Mouse (Mus musculus) naive thymus-derived CD4-positive, alpha-beta T cell, adult 5 months (primary cell): Measurements from ENCODE around the gene Dnajb2. TPM values are rescaled to one million over a fixed set of nuclear protein-coding genes. Genes with fewer than 3 reads are reported as not detected.

Experiments
- polyA plus RNA-seq: library from polyadenylated mRNA; unstranded; fragments of 100-300 nt; shearing (Covaris generic); gene quantifications from one replicate; pipeline ENCODE4 v1.2.1, GENCODE M21; 2017

Dnajb2 gene
- 61.6 TPM for polyA plus RNA-seq

DNA sequence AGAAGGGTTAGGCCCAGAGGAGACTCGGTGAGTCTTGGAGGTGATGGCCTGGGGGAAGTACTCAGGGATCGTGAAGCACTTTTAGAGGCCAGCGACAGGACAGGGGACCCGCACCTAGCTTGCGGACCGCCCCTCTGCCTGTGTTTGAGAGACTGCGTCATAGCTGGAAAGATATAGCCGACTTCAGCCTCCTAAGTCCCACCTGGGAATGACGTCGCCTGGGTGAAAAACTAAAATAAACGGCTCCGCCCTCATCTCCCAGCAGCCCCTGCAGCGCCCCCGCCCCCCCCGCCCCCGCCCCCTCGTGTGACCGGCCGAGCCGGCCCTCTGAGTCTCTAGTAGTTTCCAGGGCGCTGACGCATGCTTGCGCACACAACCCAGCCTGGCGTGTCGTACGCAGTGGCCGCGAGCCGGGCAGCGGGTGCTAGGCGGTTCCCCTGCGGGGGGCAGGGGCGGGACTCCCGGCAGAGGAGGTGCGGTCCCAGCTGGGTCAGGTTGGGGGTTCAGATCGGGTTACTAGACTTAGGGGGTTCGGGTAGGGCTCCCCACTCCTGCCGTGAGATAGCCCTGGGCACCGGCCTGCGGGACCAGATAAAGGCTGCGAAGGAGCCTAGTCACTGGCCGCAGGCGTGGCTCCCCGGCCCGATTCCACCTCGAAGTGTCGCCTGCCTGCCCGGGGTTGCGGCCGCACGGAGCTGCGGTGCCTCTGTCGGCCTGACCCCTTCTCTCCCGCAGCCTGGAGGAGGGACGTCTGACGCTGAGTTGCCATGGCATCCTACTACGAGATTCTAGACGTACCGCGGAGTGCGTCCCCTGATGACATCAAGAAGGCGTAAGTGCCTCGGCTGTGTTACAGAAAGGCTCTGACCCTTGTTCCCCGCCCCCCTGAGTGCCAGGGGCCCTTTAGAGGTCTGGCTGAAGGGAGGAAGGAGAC lies at the start of gene Dnajb2:
TSS of gene Dnajb2 (plus strand) at position 290 of the 934 bp plus-strand sequence.

DNA sequence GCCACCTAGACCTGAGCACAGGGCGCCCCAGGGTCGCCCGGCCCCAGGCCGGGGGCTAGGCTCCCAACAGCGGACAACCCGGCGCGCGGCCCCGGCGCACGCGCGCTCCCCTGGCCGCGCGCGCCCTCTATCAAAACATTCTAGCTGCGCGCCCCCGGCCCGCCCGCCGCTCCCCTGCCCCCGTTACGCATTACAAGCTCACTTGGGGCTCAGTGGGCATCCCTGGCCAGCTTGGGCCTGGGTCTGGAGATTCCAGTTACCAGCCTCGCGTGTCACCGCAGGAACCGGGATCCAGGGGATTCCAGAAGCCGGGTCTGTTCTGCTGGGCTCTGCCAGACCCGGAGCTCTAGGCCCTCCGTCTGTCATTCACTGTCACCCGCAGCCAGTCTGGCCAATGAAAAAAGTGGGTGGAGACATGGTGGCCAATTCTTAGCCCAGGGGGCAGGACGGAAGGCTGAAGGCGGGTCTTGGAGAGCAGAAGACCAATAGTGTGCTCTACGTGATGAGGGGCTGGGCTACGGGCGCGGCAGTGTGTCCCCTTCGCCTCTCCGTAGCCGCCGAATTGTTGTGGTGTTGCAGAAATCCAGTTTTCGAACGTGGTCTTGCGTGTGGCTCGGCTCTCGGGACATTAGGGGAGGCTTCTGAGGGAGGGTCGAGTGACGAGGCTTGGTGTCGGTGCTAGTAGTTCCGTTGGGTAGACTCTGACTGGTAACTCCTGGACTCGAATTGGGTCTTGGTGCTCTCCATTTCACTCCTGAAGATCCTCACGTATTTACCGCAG lies 44.4 kb upstream of the Dnajb2 start, which contains the start of the genes Ankzf1 and Atg9a:
TSS of gene Ankzf1 (plus strand) at position 530 of the 781 bp plus-strand sequence.
TSS of gene Atg9a (minus strand) at position 575 of the 781 bp plus-strand sequence.

DNA sequence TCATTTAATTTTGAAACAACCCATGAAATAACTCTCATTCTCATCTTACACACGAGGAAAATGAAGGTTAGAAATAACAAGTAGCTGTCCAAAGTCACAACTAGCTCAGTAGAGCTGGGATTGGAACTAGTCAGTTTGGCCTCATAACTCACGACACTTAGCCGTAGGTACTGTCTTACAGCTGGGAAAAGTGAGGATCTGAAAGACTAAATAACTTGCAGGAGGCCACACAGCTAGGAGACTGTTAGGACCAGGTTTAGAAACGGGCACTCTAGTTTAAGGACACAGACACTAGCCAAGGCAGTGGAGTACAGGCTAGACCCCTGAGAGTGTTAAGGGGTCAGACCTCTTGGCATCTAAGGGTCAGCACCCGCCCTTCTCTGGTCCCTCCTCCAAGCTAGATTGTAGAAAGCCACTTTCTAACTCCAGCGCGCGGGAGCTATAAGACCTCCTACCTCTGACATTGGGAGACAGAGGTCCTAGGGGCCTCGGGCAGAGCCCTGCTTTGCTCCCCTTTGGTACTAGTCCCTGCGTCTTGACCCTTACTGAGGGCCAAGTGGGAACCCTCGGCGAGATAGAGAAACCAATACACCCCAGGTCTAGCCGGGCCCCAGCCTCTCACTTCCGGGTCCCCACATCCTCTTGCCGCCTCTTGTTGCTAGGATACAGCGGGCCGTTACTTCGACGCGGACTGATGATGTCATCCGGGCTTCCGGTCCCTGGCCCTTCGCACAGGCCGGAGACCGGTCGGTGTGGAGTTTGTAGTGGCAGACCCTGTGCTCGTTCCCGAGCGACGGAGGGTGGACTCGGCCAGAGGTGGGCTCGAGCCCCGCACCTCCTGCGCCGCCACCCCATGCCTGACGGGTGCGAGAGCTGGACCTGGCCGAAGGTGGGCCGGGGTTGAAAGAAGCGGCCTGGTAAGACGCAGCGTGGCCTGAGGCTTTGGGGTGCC lies 25.8 kb upstream of the Dnajb2 start, which contains the start of the genes Glb1l and Stk16:
TSS of gene Glb1l (minus strand) at position 678 of the 952 bp plus-strand sequence.
TSS of gene Stk16 (plus strand) at position 703 of the 952 bp plus-strand sequence.

DNA sequence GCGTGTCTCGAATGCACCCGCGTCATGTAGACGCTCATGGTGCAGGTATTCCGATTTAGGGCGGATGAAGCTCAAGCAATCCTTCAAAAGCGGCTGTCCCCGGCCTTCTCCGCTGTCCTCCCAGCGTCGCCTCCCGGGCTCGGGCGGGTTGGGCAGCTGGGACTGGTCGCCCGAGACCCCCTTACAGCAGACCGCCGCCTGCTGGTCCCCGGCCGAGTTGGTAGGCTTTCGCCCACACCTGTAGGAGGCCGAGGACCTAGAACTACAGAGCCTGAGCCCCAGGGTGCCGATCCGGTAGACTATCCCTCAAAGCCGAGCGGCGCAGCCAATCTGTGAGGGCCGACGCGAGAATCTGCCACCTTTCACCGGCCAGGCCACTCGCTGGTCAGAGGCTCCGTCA lies 16.7 kb upstream of the Dnajb2 start, which contains the start of gene Tuba4a:
TSS of gene Tuba4a (minus strand) at position 335 of the 400 bp plus-strand sequence.

DNA sequence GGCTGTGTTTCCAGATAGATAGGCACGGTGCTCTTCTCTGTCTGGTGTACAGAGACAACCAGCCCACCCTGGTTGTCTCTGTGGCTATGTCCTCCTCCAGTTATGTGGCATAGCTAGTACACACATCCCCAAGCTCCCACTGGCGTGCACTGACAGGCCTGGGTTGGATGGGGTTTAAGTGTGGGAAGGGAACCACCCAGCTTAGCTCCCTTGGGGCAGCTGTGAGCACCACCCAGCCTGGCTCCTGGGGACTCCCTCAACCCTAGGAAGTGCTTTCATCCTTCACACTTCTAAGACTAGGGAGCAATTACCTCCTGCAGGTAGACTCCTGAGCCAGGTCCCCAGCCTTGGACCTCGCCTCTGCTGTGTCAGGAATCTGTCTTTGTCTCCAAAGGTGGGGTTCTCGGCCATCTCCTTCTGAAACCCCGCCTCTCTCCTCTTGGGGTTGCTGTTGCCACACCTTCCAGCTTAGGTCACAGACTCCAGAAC lies 4.5 kb upstream of the Dnajb2 start, which contains the start of gene A630095N17Rik:
TSS of gene A630095N17Rik (minus strand) at position 439 of the 489 bp plus-strand sequence.

DNA sequence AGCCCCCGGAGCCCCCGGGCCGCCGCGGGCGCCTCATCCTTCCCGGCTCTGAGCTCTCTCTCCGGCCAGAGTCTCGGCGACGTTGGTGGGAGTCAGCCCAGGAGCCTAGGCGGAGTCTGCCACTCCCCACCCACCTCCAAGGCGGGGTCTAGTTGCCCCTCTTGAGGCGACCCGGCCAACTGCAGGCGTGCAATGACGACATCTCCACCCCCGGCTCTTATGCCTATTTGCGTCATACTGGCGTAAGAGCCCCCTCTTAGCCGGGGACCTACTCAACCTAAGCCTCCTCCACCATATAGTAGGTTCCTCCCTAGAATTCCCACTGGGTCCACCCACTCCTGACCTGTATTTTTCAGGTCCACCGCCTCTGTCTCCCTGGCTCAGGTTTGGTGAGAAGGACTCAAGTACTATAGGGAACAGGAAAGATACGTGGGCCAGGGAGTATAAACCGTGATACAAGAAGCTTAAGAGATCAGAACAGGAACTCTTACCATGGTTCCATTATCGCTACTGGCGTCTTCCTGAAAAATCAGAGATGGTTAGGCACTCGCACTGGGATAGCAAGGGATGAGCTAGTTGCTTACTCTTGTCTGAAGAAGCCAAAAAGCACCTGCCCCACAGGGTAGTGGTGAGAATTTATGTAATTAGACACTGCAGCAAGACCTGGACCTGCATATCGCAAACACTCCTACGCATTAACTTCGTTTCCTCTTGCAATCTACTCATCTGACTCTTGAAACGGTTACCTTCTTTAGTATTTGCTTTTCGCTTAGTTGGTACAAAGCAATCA lies 28.1 kb downstream of the Dnajb2 start, which contains the start of gene Ptprn:
TSS of gene Ptprn (minus strand) at position 412 of the 790 bp plus-strand sequence.

DNA sequence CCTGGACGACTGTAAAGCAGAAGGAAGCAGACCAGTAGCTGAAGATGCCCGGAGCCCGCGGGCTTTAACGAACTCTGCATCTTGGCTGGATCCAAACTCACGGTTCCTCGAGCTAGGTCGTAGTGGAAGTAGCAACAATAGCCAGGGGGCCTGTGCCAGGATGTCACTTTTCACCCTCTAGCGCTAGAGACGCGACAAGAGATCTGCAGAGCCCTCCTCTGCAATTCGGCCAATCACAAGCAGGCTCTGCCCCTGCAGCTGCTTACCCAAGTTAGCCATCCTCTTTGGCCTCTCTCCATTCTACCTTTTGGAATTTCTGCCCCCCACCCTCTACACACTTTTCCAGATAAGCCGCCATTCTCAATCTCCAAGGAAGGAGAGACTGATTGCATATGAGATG lies 42.0 kb downstream of the Dnajb2 start, which contains the start of gene Resp18:
TSS of gene Resp18 (minus strand) at position 188 of the 400 bp plus-strand sequence.

Other genes with a start within 250 kb of the Dnajb2 start
- 8.8 TPM for gene Nhej1, start 111.2 kb upstream of the Dnajb2 start, polyA plus RNA-seq
- gene Slc23a3, start 102.5 kb upstream of the Dnajb2 start, polyA plus RNA-seq, result 0.61 TPM
- 211 TPM for gene Cnppd1, start 93.7 kb upstream of the Dnajb2 start, polyA plus RNA-seq
- gene Retreg2, start 93.6 kb upstream of the Dnajb2 start, polyA plus RNA-seq, result 102 TPM
- gene Zfand2b, start 67.8 kb upstream of the Dnajb2 start, polyA plus RNA-seq, result 85.3 TPM
- 5.2 TPM for gene Abcb6, start 56.0 kb upstream of the Dnajb2 start, polyA plus RNA-seq
- gene Ankzf1, start 44.3 kb upstream of the Dnajb2 start, polyA plus RNA-seq, result 32.7 TPM
- 38.6 TPM for gene Atg9a, start 44.2 kb upstream of the Dnajb2 start, polyA plus RNA-seq
- gene Glb1l, start 25.6 kb upstream of the Dnajb2 start, polyA plus RNA-seq, result 6.1 TPM
- 71.7 TPM for gene Stk16, start 25.6 kb upstream of the Dnajb2 start, polyA plus RNA-seq
- gene Tuba4a, start 16.5 kb upstream of the Dnajb2 start, polyA plus RNA-seq, result 162 TPM
- not detected for gene A630095N17Rik, start 4.3 kb upstream of the Dnajb2 start, polyA plus RNA-seq
- gene Ptprn, start 28.1 kb downstream of the Dnajb2 start, polyA plus RNA-seq, result 0.39 TPM
- gene Resp18, start 42.0 kb downstream of the Dnajb2 start, polyA plus RNA-seq, result not detected
- gene Dnpep, start 81.6 kb downstream of the Dnajb2 start, polyA plus RNA-seq, result 53.1 TPM
- not detected for gene Des, start 123.9 kb downstream of the Dnajb2 start, polyA plus RNA-seq
- 0.36 TPM for gene Speg, start 138.9 kb downstream of the Dnajb2 start, polyA plus RNA-seq
- gene Gmppa, start 199.5 kb downstream of the Dnajb2 start, polyA plus RNA-seq, result 73.3 TPM
- not detected for gene Asic4, start 214.0 kb downstream of the Dnajb2 start, polyA plus RNA-seq
- 36.0 TPM for gene Chpf, start 242.9 kb downstream of the Dnajb2 start, polyA plus RNA-seq
- gene Tmem198, start 243.1 kb downstream of the Dnajb2 start, polyA plus RNA-seq, result 1.9 TPM